Mouse (Mus musculus): Measurements from ENCODE around the gene Tbx18. TPM values are rescaled to one million over a fixed set of nuclear protein-coding genes. Genes with fewer than 3 reads are reported as not detected.

The Tbx18 gene
- total RNA-seq, 1 experiment, result 0.58 TPM

GRCm38 (mm10) chr9:87729316-87730270 lies 1.5 kb downstream of the Tbx18 start:
- TF ChIP-seq HCFC1 (IDR thresholded peaks at IDR 0.05; ENCODE audit: borderline replicate concordance, insufficient read depth, low read length) (0 out of 2 replicates have a peak, but pooled peaks have one; percentile 47), CHD2 (IDR thresholded peaks at IDR 0.05; ENCODE audit: low read depth, low read length) (no peak), ZC3H11A (IDR thresholded peaks at IDR 0.05; ENCODE audit: borderline replicate concordance, low read depth, low read length) (no peak)
- no peak overlapping the region for H3K27ac ChIP-seq (ENCODE audit: insufficient read depth, low read depth, low read length, poor library complexity, severe bottlenecking)
- H3K9me3 ChIP-seq (ENCODE audit: control insufficient read depth, insufficient read depth, low read depth, low read length), result no peaks in the 10 kb centered on the region
- H3K4me3 ChIP-seq (ENCODE audit: insufficient read depth in 1 of 2, low read depth in 1 of 2, low read length in 2 of 2, poor library complexity in 1 of 2, severe bottlenecking in 1 of 2), result peak overlapping the region; percentile 65 to 67
- no peaks in the 10 kb centered on the region for H3K36me3 ChIP-seq (ENCODE audit: control insufficient read depth, insufficient read depth, low read length, poor library complexity, severe bottlenecking)
- H3K9ac ChIP-seq (ENCODE audit: insufficient read depth, low read depth, low read length, poor library complexity, severe bottlenecking), result peak overlapping the region; percentile 54; the same call in 1 of the 2 replicates
- H3K4me1 ChIP-seq (ENCODE audit: control insufficient read depth in 2 of 2, insufficient read depth in 2 of 2, low read length in 2 of 2, poor library complexity in 1 of 2), result no peaks in the 10 kb centered on the region
- no peak for DNase-seq (ENCODE audit: low read depth, low spot score)
- in situ Hi-C loops (cut with MboI; ENCODE audit: low sequenced_read_pairs in 2 of 2, unreplicated experiment in 2 of 2), result no loop called here

GRCm38 (mm10) chr9:87728107-87728506 lies 3.0 kb downstream of the Tbx18 start:
- DNase-seq (ENCODE audit: low read depth, low spot score), result no peak
- TF ChIP-seq MAFK (IDR thresholded peaks at IDR 0.05; ENCODE audit: insufficient read depth, low read depth, low read length), result no peak
- TF ChIP-seq ZNF384 (IDR thresholded peaks at IDR 0.05; ENCODE audit: low read depth, low read length), result no peak
- no peak for TF ChIP-seq HCFC1 (IDR thresholded peaks at IDR 0.05; ENCODE audit: borderline replicate concordance, insufficient read depth, low read length)
- no peak for TF ChIP-seq CHD2 (IDR thresholded peaks at IDR 0.05; ENCODE audit: low read depth, low read length)
- no peak for TF ChIP-seq ZC3H11A (IDR thresholded peaks at IDR 0.05; ENCODE audit: borderline replicate concordance, low read depth, low read length)
- H3K4me3 ChIP-seq (ENCODE audit: insufficient read depth in 1 of 2, low read depth in 1 of 2, low read length in 2 of 2, poor library complexity in 1 of 2, severe bottlenecking in 1 of 2), result no peak overlapping the region
- no peaks in the 10 kb centered on the region for H3K36me3 ChIP-seq (ENCODE audit: control insufficient read depth, insufficient read depth, low read length, poor library complexity, severe bottlenecking)
- H3K27ac ChIP-seq (ENCODE audit: insufficient read depth, low read depth, low read length, poor library complexity, severe bottlenecking), result no peak overlapping the region
- H3K9me3 ChIP-seq (ENCODE audit: control insufficient read depth, insufficient read depth, low read depth, low read length), result no peaks in the 10 kb centered on the region
- in situ Hi-C loops (cut with MboI; ENCODE audit: low sequenced_read_pairs in 2 of 2, unreplicated experiment in 2 of 2), result no loop called here
- no peak overlapping the region for H3K9ac ChIP-seq (ENCODE audit: insufficient read depth, low read depth, low read length, poor library complexity, severe bottlenecking)
- no peaks in the 10 kb centered on the region for H3K4me1 ChIP-seq (ENCODE audit: control insufficient read depth in 2 of 2, insufficient read depth in 2 of 2, low read length in 2 of 2, poor library complexity in 1 of 2)

GRCm38 (mm10) chr9:87727155-87727953 lies 3.7 kb downstream of the Tbx18 start:
- H3K4me1 ChIP-seq (ENCODE audit: control insufficient read depth in 2 of 2, insufficient read depth in 2 of 2, low read length in 2 of 2, poor library complexity in 1 of 2), result no peaks in the 10 kb centered on the region
- H3K9ac ChIP-seq (ENCODE audit: insufficient read depth, low read depth, low read length, poor library complexity, severe bottlenecking), result no peak overlapping the region
- H3K36me3 ChIP-seq (ENCODE audit: control insufficient read depth, insufficient read depth, low read length, poor library complexity, severe bottlenecking), result no peaks in the 10 kb centered on the region
- in situ Hi-C loops (cut with MboI; ENCODE audit: low sequenced_read_pairs in 2 of 2, unreplicated experiment in 2 of 2), result no loop called here
- DNase-seq (ENCODE audit: low read depth, low spot score), result no peak
- H3K27ac ChIP-seq (ENCODE audit: insufficient read depth, low read depth, low read length, poor library complexity, severe bottlenecking), result no peak overlapping the region
- TF ChIP-seq MAFK (IDR thresholded peaks at IDR 0.05; ENCODE audit: insufficient read depth, low read depth, low read length) (no peak), ZC3H11A (IDR thresholded peaks at IDR 0.05; ENCODE audit: borderline replicate concordance, low read depth, low read length) (no peak), CHD2 (IDR thresholded peaks at IDR 0.05; ENCODE audit: low read depth, low read length) (no peak), ZNF384 (IDR thresholded peaks at IDR 0.05; ENCODE audit: low read depth, low read length) (no peak), HCFC1 (IDR thresholded peaks at IDR 0.05; ENCODE audit: borderline replicate concordance, insufficient read depth, low read length) (no peak)
- no peaks in the 10 kb centered on the region for H3K9me3 ChIP-seq (ENCODE audit: control insufficient read depth, insufficient read depth, low read depth, low read length)
- no peak overlapping the region for H3K4me3 ChIP-seq (ENCODE audit: insufficient read depth in 1 of 2, low read depth in 1 of 2, low read length in 2 of 2, poor library complexity in 1 of 2, severe bottlenecking in 1 of 2)

GRCm38 (mm10) chr9:87721793-87722192 lies 9.3 kb downstream of the Tbx18 start:
- no peaks in the 10 kb centered on the region for H3K4me1 ChIP-seq (ENCODE audit: control insufficient read depth in 2 of 2, insufficient read depth in 2 of 2, low read length in 2 of 2, poor library complexity in 1 of 2)
- in situ Hi-C loops (cut with MboI; ENCODE audit: low sequenced_read_pairs in 2 of 2, unreplicated experiment in 2 of 2), result no loop called here
- no peaks in the 10 kb centered on the region for H3K36me3 ChIP-seq (ENCODE audit: control insufficient read depth, insufficient read depth, low read length, poor library complexity, severe bottlenecking)
- no peak overlapping the region for H3K9ac ChIP-seq (ENCODE audit: insufficient read depth, low read depth, low read length, poor library complexity, severe bottlenecking)
- H3K9me3 ChIP-seq (ENCODE audit: control insufficient read depth, insufficient read depth, low read depth, low read length), result no peaks in the 10 kb centered on the region
- no peak overlapping the region for H3K27ac ChIP-seq (ENCODE audit: insufficient read depth, low read depth, low read length, poor library complexity, severe bottlenecking)
- no peak overlapping the region for H3K4me3 ChIP-seq (ENCODE audit: insufficient read depth in 1 of 2, low read depth in 1 of 2, low read length in 2 of 2, poor library complexity in 1 of 2, severe bottlenecking in 1 of 2)
- no peak for DNase-seq (ENCODE audit: low read depth, low spot score)
- TF ChIP-seq ZNF384 (IDR thresholded peaks at IDR 0.05; ENCODE audit: low read depth, low read length) (no peak), MAFK (IDR thresholded peaks at IDR 0.05; ENCODE audit: insufficient read depth, low read depth, low read length) (no peak), HCFC1 (IDR thresholded peaks at IDR 0.05; ENCODE audit: borderline replicate concordance, insufficient read depth, low read length) (no peak), ZC3H11A (IDR thresholded peaks at IDR 0.05; ENCODE audit: borderline replicate concordance, low read depth, low read length) (no peak), CHD2 (IDR thresholded peaks at IDR 0.05; ENCODE audit: low read depth, low read length) (no peak)
